Mouse (Mus musculus) midbrain, embryonic 11.5 days (tissue): ENCODE results near the gene Podxl2. TPM values are rescaled to one million over a fixed set of nuclear protein-coding genes. Genes with fewer than 3 reads are reported as not detected.

Experiments
- ATAC-seq: fragments of 200-750 bp; cut with Nextera tagmentation; 2 replicates; pipeline ENCODE4 v1.8.0; 2017; ENCODE audit warnings: moderate TSS enrichment, moderate library complexity; ENCODE audit not compliant: low FRiP score
- DNase-seq: peaks from one replicate; pipeline ENCODE4 v3.0.0; 2015; ENCODE audit warnings: low spot score; ENCODE audit errors: missing footprints
- H3K27ac ChIP-seq: fragments of 300-500 bp; sonication (generic); 2 replicates; pipeline ENCODE4 v1.5.1; 2014; ENCODE audit warnings: low read depth, low read length
- H3K27me3 ChIP-seq: fragments of 300-500 bp; sonication (generic); 2 replicates; pipeline ENCODE4 v1.6.1; 2014; ENCODE audit warnings: mild to moderate bottlenecking, low read length, moderate library complexity, mixed read lengths; ENCODE audit not compliant: control insufficient read depth, insufficient read depth
- H3K36me3 ChIP-seq: fragments of 300-500 bp; sonication (generic); 2 replicates; pipeline ENCODE4 v1.6.1; 2014; ENCODE audit warnings: mild to moderate bottlenecking, low read length, moderate library complexity, mixed read lengths; ENCODE audit not compliant: control insufficient read depth, insufficient read depth
- H3K4me1 ChIP-seq: fragments of 300-500 bp; sonication (generic); 2 replicates; pipeline ENCODE4 v1.6.1; 2014; ENCODE audit warnings: low read length; ENCODE audit not compliant: control insufficient read depth, insufficient read depth
- H3K4me2 ChIP-seq: fragments of 300-500 bp; sonication (generic); 2 replicates; pipeline ENCODE4 v1.6.1; 2014; ENCODE audit warnings: mild to moderate bottlenecking, moderate library complexity
- H3K4me3 ChIP-seq: fragments of 300-500 bp; sonication (generic); 2 replicates; pipeline ENCODE4 v1.5.1; 2014; ENCODE audit warnings: low read depth, low read length
- H3K9ac ChIP-seq: fragments of 300-500 bp; sonication (generic); 2 replicates; pipeline ENCODE4 v1.6.1; 2014; ENCODE audit warnings: low read length
- H3K9me3 ChIP-seq: fragments of 300-500 bp; sonication (generic); 2 replicates; pipeline ENCODE4 v1.6.1; 2016; ENCODE audit warnings: low read length; ENCODE audit not compliant: control insufficient read depth
- WGBS: fragments of 180-500 bp; shearing (Covaris S2); extraction: QIAGEN DNeasy Blood & Tissue Kit; methylation state at CpG from one replicate; pipeline ENCODE4 v1.1.7; 2014; 5-methylcytosine and 5-hydroxymethylcytosine counted together
- polyA plus RNA-seq: library from polyadenylated mRNA; unstranded; fragments of >200 nt; fragmentation: Nextera tagmentation; extraction: Ambion mirVana; gene quantifications from 2 replicates; pipeline ENCODE4 v1.2.1, GENCODE M21; 2014

Podxl2 gene
- polyA plus RNA-seq, 1 experiment from 2014 or later, result 118 TPM

DNA sequence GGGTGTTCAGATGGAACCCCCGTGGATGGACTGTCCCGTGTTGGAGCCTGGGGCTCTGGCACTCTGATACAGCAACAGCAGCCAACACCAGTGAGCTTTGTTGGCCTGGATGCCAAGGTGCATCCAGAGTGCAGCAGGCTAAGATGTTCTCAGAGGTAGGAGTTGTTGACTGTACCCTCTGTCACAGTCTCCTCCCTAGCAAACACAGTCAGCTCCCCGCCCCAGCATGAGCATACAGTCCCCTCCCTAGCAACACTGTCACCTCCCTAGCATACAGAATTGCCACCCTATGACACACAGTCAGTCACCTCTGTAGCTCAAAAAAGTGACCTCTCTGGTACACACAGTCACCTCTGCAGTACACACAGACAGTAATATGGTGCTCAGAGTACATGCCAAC is 57.9 kb downstream of the Podxl2 start:
- Histone ChIP-seq H3K9me3 (no peaks in the 10 kb centered on the region), H3K4me1 (no peaks in the 10 kb centered on the region), H3K27me3 (no peaks in the 10 kb centered on the region), H3K4me3 (no peak overlapping the region), H3K27ac (no peak overlapping the region), H3K4me2 (no peak overlapping the region), H3K36me3 (no peaks in the 10 kb centered on the region), H3K9ac (no peak overlapping the region)
- ATAC-seq (no peak), DNase-seq (no peak)
- 87% methylated on average over 3 of the region's 3 CpGs for WGBS

DNA sequence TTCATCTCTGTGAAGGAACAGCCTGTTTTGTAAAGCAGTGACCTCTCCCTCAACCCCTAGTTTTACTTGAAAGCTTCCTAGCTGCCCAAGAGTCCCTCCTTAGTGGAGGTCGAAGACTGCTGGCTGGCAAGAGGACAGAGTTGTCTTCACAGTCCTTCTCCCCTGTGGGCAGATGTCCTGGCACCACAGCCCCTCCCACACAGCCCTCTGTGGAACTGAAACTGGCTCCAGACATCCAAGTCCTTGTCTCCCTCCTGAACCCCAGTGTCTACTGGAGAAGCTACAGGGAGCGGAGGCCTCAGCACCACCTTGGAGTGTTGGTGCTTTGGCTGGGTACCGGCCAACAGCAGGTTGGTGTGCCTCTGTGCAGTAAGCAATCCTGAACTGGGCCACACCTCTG is 59.4 kb downstream of the Podxl2 start:
- H3K4me3 ChIP-seq, result no peak overlapping the region
- ATAC-seq (no peak), DNase-seq (peak; percentile 57)
- no peak overlapping the region for H3K4me2 ChIP-seq
- H3K27ac ChIP-seq, result no peak overlapping the region
- no peaks in the 10 kb centered on the region for H3K27me3 ChIP-seq
- no peaks in the 10 kb centered on the region for H3K9me3 ChIP-seq
- no peaks in the 10 kb centered on the region for H3K4me1 ChIP-seq
- WGBS, result 84% methylated on average over 3 of the region's 3 CpGs
- H3K9ac ChIP-seq, result no peak overlapping the region
- H3K36me3 ChIP-seq, result no peaks in the 10 kb centered on the region

DNA sequence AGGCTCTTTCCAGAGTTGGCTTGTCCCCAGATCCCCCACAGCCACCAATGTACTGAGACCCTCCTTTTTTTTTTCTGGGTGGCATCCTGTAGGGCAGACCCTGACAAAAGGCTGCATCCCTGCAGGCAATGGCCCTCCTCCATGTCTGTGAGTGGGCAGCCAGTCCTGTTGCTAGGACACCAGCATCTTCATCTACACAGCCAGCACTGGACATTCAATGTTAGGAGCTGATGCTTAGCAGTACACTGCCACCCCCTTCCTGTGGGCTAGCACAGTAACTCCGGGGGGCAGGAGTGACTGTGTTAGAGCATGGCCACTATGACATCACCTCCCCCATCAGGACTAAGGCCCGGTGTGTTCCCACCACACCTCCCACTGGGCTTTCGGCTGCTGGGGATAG is 59.8 kb downstream of the Podxl2 start:
- no peak overlapping the region for H3K4me3 ChIP-seq
- WGBS, result 53% methylated on average over 3 of the region's 3 CpGs
- H3K9ac ChIP-seq, result no peak overlapping the region
- H3K27ac ChIP-seq, result no peak overlapping the region
- H3K27me3 ChIP-seq, result no peaks in the 10 kb centered on the region
- H3K4me1 ChIP-seq, result no peaks in the 10 kb centered on the region
- no peak overlapping the region for H3K4me2 ChIP-seq
- DNase-seq (peak; percentile 39), ATAC-seq (no peak)
- no peaks in the 10 kb centered on the region for H3K36me3 ChIP-seq
- H3K9me3 ChIP-seq, result no peaks in the 10 kb centered on the region

DNA sequence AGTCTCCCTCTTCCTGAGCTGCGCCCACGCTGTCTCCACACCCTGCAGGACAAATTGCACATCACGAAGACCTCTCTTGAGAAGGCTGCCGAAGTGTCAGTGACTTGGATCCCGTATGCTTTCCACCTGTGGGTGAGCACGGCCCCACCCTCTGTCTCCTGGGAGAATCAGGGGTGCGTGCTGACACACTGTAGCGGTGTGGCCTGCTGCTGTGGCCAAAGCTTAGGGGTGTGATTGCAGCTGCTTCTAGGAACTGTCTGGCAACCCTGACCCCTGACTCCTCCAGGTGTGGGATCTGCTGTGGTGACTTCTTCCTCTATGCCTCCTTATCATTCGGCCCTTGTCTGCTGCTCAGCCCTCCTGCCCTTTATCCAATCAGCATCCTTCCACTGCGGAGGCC is 61.0 kb downstream of the Podxl2 start:
- DNase-seq, result peak; percentile 45
- no peaks in the 10 kb centered on the region for H3K4me1 ChIP-seq

DNA sequence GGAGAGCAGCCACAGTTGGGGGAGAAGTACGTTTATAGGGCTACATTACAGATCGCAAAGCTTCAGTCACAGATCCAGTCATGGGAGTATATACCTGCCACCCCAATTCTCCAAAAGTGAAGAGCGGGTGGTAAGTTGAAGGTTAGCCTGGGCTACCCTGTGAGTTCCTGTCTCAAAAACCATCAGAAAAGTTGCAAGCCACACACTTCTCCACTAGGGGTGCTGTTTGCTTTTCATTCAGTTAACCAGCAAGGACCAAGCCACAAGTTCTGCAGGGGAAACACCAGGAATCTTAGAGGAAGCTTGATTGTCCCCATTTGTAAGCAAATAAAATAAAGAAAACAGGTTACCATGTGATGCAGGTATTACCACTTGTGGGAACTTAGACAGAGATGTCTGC is 62.0 kb downstream of the Podxl2 start:
- H3K4me3 ChIP-seq, result no peak overlapping the region
- H3K36me3 ChIP-seq, result no peaks in the 10 kb centered on the region
- H3K9ac ChIP-seq, result no peak overlapping the region
- no peaks in the 10 kb centered on the region for H3K4me1 ChIP-seq
- DNase-seq (peak; percentile 93), ATAC-seq (no peak)
- no peaks in the 10 kb centered on the region for H3K9me3 ChIP-seq
- H3K27ac ChIP-seq, result no peak overlapping the region
- WGBS, result 62% methylated on average over 3 of the region's 3 CpGs
- H3K4me2 ChIP-seq, result no peak overlapping the region
- H3K27me3 ChIP-seq, result no peaks in the 10 kb centered on the region

More for the DNA sequence above, 61.0 kb downstream of the Podxl2 start:
- Histone ChIP-seq H3K4me2 (no peak overlapping the region), H3K27ac (no peak overlapping the region), H3K36me3 (no peaks in the 10 kb centered on the region), H3K9me3 (no peaks in the 10 kb centered on the region), H3K4me3 (no peak overlapping the region), H3K27me3 (no peaks in the 10 kb centered on the region), H3K9ac (no peak overlapping the region)
- 87% methylated on average over 10 of the region's 10 CpGs for WGBS
- no peak for ATAC-seq

DNA sequence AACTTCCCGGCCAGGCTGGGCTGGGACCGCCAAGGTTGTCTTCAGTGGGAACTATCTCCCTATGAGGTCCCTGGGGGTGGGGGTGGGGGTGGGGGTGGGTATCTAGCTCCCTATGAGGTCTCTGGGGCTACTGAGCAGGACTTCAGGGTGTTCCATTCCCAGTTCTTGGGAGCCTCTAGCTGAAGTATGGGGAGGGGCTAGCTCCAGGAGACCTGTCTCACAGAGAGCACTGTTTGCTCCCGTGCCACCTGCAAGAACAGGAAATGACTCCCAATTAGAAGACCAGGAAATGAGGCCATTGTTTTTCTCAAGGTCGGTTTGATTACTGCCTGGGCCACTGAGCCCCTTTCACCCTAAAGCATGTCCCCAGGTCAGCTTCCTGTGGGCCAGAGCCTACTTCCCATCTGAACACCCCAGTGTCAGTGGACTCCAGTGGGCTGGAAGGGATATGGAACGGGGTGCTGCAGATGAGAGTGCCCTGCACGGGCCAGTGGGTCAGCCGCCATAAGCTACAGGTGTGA is 62.9 kb downstream of the Podxl2 start:
- DNase-seq, result peak; percentile 10
- Histone ChIP-seq H3K36me3 (no peaks in the 10 kb centered on the region), H3K27ac (no peak overlapping the region), H3K4me1 (no peaks in the 10 kb centered on the region), H3K4me2 (no peak overlapping the region), H3K9ac (no peak overlapping the region), H3K4me3 (no peak overlapping the region), H3K27me3 (no peaks in the 10 kb centered on the region), H3K9me3 (no peaks in the 10 kb centered on the region)
- ATAC-seq, result no peak
- 74% methylated on average over 7 of the region's 7 CpGs for WGBS

DNA sequence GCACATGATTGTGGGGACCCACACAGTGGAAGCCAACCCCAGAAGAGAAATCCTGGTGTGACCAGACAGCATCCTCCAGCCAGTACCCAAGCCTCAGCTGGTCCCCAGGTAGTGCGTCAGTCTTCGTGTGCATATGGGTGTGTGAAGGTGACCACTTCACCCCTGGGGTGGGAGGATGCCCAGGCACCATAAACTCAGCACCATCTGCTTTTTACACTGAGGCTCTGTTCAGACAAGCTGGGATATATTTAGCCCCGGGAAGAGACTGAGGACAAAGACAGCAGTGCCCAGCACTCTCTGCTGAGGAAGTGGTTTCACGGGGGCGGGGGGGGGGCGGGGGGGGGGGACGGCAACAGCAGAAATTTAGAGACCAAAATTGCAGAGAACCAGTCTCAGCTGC is 63.4 kb downstream of the Podxl2 start:
- H3K4me2 ChIP-seq, result no peak overlapping the region
- H3K4me3 ChIP-seq, result no peak overlapping the region
- no peaks in the 10 kb centered on the region for H3K27me3 ChIP-seq
- H3K27ac ChIP-seq, result no peak overlapping the region
- no peaks in the 10 kb centered on the region for H3K36me3 ChIP-seq
- H3K9me3 ChIP-seq, result no peaks in the 10 kb centered on the region
- H3K4me1 ChIP-seq, result no peaks in the 10 kb centered on the region
- DNase-seq (peak; percentile 59), ATAC-seq (no peak)
- 49% methylated on average over 6 of the region's 7 CpGs for WGBS
- no peak overlapping the region for H3K9ac ChIP-seq

DNA sequence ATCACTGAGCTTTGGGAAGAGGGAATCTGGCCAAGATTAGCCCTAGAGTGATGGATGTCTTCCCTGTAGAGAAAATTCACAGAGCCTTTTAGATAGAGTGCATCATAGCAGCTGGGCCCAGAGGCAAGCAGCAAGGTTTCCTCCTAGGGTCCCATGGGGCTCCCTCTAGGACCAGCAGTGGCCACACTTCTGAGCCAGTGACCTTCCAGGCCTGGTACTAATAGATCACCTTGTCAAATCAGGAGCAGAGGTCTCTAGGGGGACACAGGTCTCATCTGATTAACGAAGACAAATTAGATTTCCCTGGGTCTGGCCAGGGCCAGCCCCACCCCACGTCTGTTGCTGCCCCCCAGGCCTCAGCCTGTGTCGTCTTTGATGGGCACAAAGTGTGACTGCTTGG is 64.6 kb downstream of the Podxl2 start:
- WGBS, result 76% methylated on average over 3 of the region's 3 CpGs
- ATAC-seq, result no peak
- H3K9me3 ChIP-seq, result no peaks in the 10 kb centered on the region
- no peak overlapping the region for H3K4me3 ChIP-seq
- no peak overlapping the region for H3K9ac ChIP-seq
- no peaks in the 10 kb centered on the region for H3K4me1 ChIP-seq
- H3K36me3 ChIP-seq, result no peaks in the 10 kb centered on the region
- H3K27me3 ChIP-seq, result no peaks in the 10 kb centered on the region
- no peak overlapping the region for H3K4me2 ChIP-seq
- peak; percentile 76 for DNase-seq
- H3K27ac ChIP-seq, result no peak overlapping the region

DNA sequence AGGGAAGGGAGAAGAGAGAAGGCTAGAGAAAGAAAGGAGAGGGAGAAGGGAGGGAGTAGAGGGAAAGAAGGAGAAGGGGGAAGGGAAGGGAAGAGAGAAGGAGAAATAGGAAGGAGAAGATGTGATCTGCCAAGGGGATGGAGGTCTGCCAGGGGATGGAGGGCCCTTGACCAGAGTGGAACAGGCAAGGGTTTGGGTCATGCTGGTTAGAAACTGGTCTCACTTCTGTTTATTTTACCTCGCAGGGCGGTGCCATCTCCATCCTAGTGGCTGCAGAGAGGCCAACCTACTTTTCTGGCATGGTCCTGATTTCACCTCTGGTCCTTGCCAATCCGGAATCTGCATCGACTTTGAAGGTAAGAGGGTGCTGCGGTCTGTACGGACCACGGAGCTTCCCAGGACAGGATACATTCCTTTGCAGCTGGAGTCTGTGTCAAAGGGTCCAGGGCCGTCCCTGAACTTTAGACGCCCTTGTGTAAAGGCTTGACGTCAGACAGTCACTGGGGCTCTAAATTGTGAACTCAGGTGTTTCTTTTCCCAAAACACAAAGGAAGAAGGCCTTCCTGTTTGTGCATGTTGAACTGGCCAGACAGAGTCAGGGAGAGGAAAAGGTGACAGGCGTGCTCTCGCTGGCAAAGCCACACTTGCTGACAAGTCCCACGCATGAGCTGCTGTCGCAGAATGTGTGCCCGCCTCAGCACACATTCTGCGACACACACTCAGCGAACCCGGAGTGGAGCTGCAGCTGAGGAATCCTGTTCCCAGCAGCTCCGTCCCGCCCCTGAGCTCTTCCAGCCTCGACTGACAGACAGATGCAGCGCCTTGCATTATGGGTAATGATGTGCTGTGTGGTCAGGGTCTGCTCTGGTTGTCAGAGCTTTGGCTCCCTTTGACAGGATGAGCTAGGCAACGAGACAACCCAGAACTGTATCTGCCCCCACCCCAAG is 65.5 kb downstream of the Podxl2 start:
- DNase-seq (no peak), ATAC-seq (no peak)
- 74% methylated on average over 23 of the region's 23 CpGs for WGBS
- no peaks in the 10 kb centered on the region for H3K36me3 ChIP-seq
- no peaks in the 10 kb centered on the region for H3K9me3 ChIP-seq
- H3K4me3 ChIP-seq, result no peak overlapping the region
- H3K9ac ChIP-seq, result no peak overlapping the region
- H3K27me3 ChIP-seq, result no peaks in the 10 kb centered on the region
- no peak overlapping the region for H3K4me2 ChIP-seq
- no peak overlapping the region for H3K27ac ChIP-seq
- no peaks in the 10 kb centered on the region for H3K4me1 ChIP-seq
